Mouse (Mus musculus) hindlimb bud, embryonic 11.5 days (tissue): Measurements from ENCODE around the gene Morn3.

Experiments
- DNase-seq: peaks from one replicate; pipeline ENCODE4 v3.0.0-alpha.2; 2012; ENCODE audit warnings: low read depth, low spot score; ENCODE audit errors: extremely low spot score

Morn3 gene

GRCm38 (mm10) chr5:123024965-123025573 is 21.7 kb downstream of the Morn3 start:
- DNase-seq, result no peak

GRCm38 (mm10) chr5:123024312-123024711 is 22.5 kb downstream of the Morn3 start:
- no peak for DNase-seq

- DNase-seq, result no peak
These were observed 23.8 kb downstream of the Morn3 start for GRCm38 (mm10) chr5:123023049-123023448.

- no peak for DNase-seq
These were observed 25.4 kb downstream of the Morn3 start for GRCm38 (mm10) chr5:123021438-123021837.

- no peak for DNase-seq
These were observed 26.4 kb downstream of the Morn3 start for GRCm38 (mm10) chr5:123020426-123020825.

- no peak for DNase-seq
These were observed 27.3 kb downstream of the Morn3 start for GRCm38 (mm10) chr5:123019336-123020016.

GRCm38 (mm10) chr5:123017504-123017903 is 29.3 kb downstream of the Morn3 start:
- DNase-seq, result no peak

- no peak for DNase-seq
These were observed 30.9 kb downstream of the Morn3 start for GRCm38 (mm10) chr5:123015915-123016314.

- DNase-seq, result peak; percentile 81
These were observed 31.8 kb downstream of the Morn3 start, which contains the start of gene Orai1 for GRCm38 (mm10) chr5:123014753-123015701. TSS of gene Orai1 (plus strand) at chr5:123015074.

GRCm38 (mm10) chr5:123013599-123014315 is 33.1 kb downstream of the Morn3 start:
- DNase-seq, result peak; percentile 60

- no peak for DNase-seq
These were observed 35.1 kb downstream of the Morn3 start for GRCm38 (mm10) chr5:123011705-123012104.

- DNase-seq, result no peak
These were observed 36.0 kb downstream of the Morn3 start for GRCm38 (mm10) chr5:123010806-123011205.

- no peak for DNase-seq
These were observed 36.9 kb downstream of the Morn3 start for GRCm38 (mm10) chr5:123009873-123010272.

GRCm38 (mm10) chr5:123008877-123009493 is 37.8 kb downstream of the Morn3 start:
- no peak for DNase-seq

- no peak for DNase-seq
These were observed 40.9 kb downstream of the Morn3 start for GRCm38 (mm10) chr5:123005716-123006592.

GRCm38 (mm10) chr5:123000901-123001300 is 45.9 kb downstream of the Morn3 start:
- DNase-seq, result no peak

GRCm38 (mm10) chr5:122997205-122998204 is 49.3 kb downstream of the Morn3 start:
- DNase-seq, result no peak

- no peak for DNase-seq
These were observed 51.9 kb downstream of the Morn3 start for GRCm38 (mm10) chr5:122994910-122995309.
